Comparison of ENCODE assay signal across 8 mouse cellular contexts in the genomic region with DNA sequence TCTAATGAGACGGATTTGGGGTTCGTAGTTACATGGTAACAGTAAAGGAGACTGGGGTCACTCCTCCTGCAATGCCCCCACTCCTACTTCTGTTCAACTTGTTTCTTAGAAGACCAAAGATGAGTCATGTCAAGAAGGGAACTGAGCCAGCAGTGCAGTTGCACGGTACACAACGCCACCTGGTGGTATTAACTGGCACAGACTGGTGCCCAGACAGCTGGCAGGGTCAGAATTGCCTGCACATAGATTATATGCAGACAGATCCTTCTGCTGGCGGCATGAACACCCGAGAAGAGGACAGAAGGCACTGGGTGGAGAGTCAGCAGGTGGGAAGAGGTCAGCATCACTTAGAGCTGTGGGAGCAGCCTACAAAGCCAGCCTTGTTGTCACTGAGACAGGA.
DNase-seq lines count a peak whose midpoint lies in the region; ATAC-seq lines count a peak whose summit lies in the region.

No protein-coding gene starts in this region.

- DNase-seq in urinary bladder, adult 18-20 months (ENCODE audit: low spot score in 2 of 2): peak; percentile 52 to 66
- no peak for DNase-seq in urinary bladder, postnatal 10 days (ENCODE audit: low spot score)
- peak; percentile 82 to 88 for DNase-seq in cerebellum, adult 18-20 months
- DNase-seq in forelimb bud, embryonic 11.5 days (ENCODE audit: low read depth, low spot score): peak; percentile 68
- DNase-seq in limb, embryonic 11.5 days (ENCODE audit: low spot score): peak; percentile 80
- DNase-seq in neural tube, embryonic 10.5 days (ENCODE audit: extremely low spot score, low spot score): peak; percentile 78
- DNase-seq in thymus, postnatal 4 days: peak; percentile 55

- peak overlapping the region; percentile 26; the same call in 1 of the 2 replicates for H3K27ac ChIP-seq in hindbrain, embryonic 16.5 days (ENCODE audit: low read depth, low read length)
- H3K27ac ChIP-seq in limb, embryonic 11.5 days (replicated peaks; ENCODE audit: low read depth, low read length): no peak overlapping the region

- no peaks in the 10 kb centered on the region; the same call in 1 of the 2 replicates for H3K27me3 ChIP-seq in hindbrain, embryonic 16.5 days (replicated peaks; ENCODE audit: control insufficient read depth, insufficient read depth, low read length)
- H3K27me3 ChIP-seq in limb, embryonic 11.5 days (ENCODE audit: control insufficient read depth, insufficient read depth, low read length): 0 out of 2 replicates have a peak, but pooled peaks cover 5% of the 10 kb centered on the region

- peak; percentile 31; the same call in 1 of the 2 replicates for ATAC-seq in hindbrain, embryonic 16.5 days
- ATAC-seq in limb, embryonic 11.5 days (ENCODE audit: insufficient number of reproducible peaks, low FRiP score, low TSS enrichment, low read depth): no peak

- no peak overlapping the region for H3K9ac ChIP-seq in hindbrain, embryonic 16.5 days (ENCODE audit: low read depth, low read length)
- no peak overlapping the region for H3K9ac ChIP-seq in limb, embryonic 11.5 days (ENCODE audit: low read length)

- H3K4me1 ChIP-seq in hindbrain, embryonic 16.5 days (ENCODE audit: control insufficient read depth, insufficient read depth, low read depth, low read length): peaks cover 28% of the 10 kb centered on the region
- peaks cover 12% of the 10 kb centered on the region for H3K4me1 ChIP-seq in limb, embryonic 11.5 days (ENCODE audit: control insufficient read depth, insufficient read depth, low read length)

- H3K4me3 ChIP-seq in hindbrain, embryonic 16.5 days (ENCODE audit: low read length): no peak overlapping the region
- no peak overlapping the region for H3K4me3 ChIP-seq in limb, embryonic 11.5 days (ENCODE audit: low read depth, low read length)

- no peaks in the 10 kb centered on the region for H3K9me3 ChIP-seq in hindbrain, embryonic 16.5 days (ENCODE audit: control insufficient read depth, low read length)
- H3K9me3 ChIP-seq in limb, embryonic 11.5 days (ENCODE audit: control insufficient read depth, low read length): no peaks in the 10 kb centered on the region

- no peak overlapping the region; the same call in 1 of the 2 replicates for H3K4me2 ChIP-seq in hindbrain, embryonic 16.5 days (ENCODE audit: low read length)
- H3K4me2 ChIP-seq in limb, embryonic 11.5 days (ENCODE audit: low read depth, severe bottlenecking): no peak overlapping the region

- WGBS in hindbrain, embryonic 16.5 days: 14% methylated on average over 6 of the region's 6 CpGs
- WGBS in limb, embryonic 11.5 days: 21% methylated on average over 6 of the region's 6 CpGs

- no peaks in the 10 kb centered on the region for H3K36me3 ChIP-seq in hindbrain, embryonic 16.5 days (ENCODE audit: control insufficient read depth, insufficient read depth, low read length)
- no peaks in the 10 kb centered on the region for H3K36me3 ChIP-seq in limb, embryonic 11.5 days (ENCODE audit: control insufficient read depth, insufficient read depth, low read length)
